Mouse (Mus musculus) embryonic facial prominence, embryonic 13.5 days (tissue): ENCODE data around the gene Gm19426. TPM values are rescaled to one million over a fixed set of nuclear protein-coding genes. Genes with fewer than 3 reads are reported as not detected.
A peak's percentile ranks its signal among the peaks of the same experiment; 100 is the strongest.

Experiments
- ATAC-seq: fragments of 200-750 bp; cut with Nextera tagmentation; 2 replicates; pipeline ENCODE4 v1.8.0; 2017; ENCODE audit warnings: low read depth; ENCODE audit not compliant: insufficient number of reproducible peaks, insufficient read depth, low FRiP score, low TSS enrichment
- H3K27ac ChIP-seq: fragments of 300-500 bp; sonication (generic); 2 replicates; pipeline ENCODE4 v1.5.1; 2015; ENCODE audit warnings: moderate library complexity, mild to moderate bottlenecking, inconsistent platforms
- H3K27me3 ChIP-seq: fragments of 300-500 bp; sonication (generic); 2 replicates; pipeline ENCODE4 v1.6.1; 2015; ENCODE audit warnings: mild to moderate bottlenecking, inconsistent platforms
- H3K36me3 ChIP-seq: fragments of 300-500 bp; sonication (generic); 2 replicates; pipeline ENCODE4 v1.6.1; 2015; ENCODE audit warnings: mild to moderate bottlenecking, inconsistent platforms
- H3K4me1 ChIP-seq: fragments of 300-500 bp; sonication (generic); 2 replicates; pipeline ENCODE4 v1.6.1; 2015; ENCODE audit warnings: inconsistent platforms
- H3K4me2 ChIP-seq: fragments of 300-500 bp; sonication (generic); 2 replicates; pipeline ENCODE4 v1.6.1; 2015; ENCODE audit warnings: moderate library complexity, mild to moderate bottlenecking, inconsistent platforms
- H3K4me3 ChIP-seq: fragments of 300-500 bp; sonication (generic); 2 replicates; pipeline ENCODE4 v1.5.1; 2015; ENCODE audit warnings: mild to moderate bottlenecking, inconsistent platforms
- H3K9ac ChIP-seq: fragments of 300-500 bp; sonication (generic); 2 replicates; pipeline ENCODE4 v1.6.1; 2015; ENCODE audit warnings: mild to moderate bottlenecking, inconsistent platforms
- H3K9me3 ChIP-seq: fragments of 300-500 bp; sonication (generic); 2 replicates; pipeline ENCODE4 v1.6.1; 2016; ENCODE audit warnings: inconsistent platforms
- WGBS: fragments of 180-500 bp; shearing (Covaris S2); methylation state at CpG from one replicate; pipeline ENCODE4 v1.1.7; 2015; ENCODE audit warnings: mixed read lengths; 5-methylcytosine and 5-hydroxymethylcytosine counted together
- polyA plus RNA-seq: library from polyadenylated mRNA; unstranded; fragments of >200 nt; fragmentation: Nextera tagmentation; extraction: Ambion mirVana; gene quantifications from 2 replicates; pipeline ENCODE4 v1.2.1, GENCODE M21; 2015

Gm19426 gene
- polyA plus RNA-seq, 1 experiment from 2014 or later, result 9.6 TPM

DNA sequence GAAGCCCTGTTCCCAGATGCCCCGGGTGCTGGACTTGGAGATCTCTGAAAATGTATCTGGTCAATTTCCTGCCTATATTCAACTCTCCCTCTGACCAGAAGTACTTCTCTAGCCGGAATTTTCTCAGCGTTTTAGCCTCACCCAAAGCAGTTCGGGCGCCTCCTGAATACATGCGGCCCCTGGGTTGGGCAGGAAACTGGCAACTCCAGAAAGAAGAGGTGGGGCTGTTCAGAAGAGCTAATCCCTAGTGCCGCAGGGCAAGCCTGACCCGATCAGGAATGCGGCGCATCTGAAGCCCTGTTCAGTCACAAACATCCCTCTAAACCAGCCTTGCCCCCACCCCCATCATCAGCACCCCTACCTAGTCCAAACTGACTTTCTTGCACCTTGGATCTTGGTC is 671 bp upstream of the Gm19426 start:
- under 1% methylated on average over 10 of the region's 10 CpGs for WGBS

DNA sequence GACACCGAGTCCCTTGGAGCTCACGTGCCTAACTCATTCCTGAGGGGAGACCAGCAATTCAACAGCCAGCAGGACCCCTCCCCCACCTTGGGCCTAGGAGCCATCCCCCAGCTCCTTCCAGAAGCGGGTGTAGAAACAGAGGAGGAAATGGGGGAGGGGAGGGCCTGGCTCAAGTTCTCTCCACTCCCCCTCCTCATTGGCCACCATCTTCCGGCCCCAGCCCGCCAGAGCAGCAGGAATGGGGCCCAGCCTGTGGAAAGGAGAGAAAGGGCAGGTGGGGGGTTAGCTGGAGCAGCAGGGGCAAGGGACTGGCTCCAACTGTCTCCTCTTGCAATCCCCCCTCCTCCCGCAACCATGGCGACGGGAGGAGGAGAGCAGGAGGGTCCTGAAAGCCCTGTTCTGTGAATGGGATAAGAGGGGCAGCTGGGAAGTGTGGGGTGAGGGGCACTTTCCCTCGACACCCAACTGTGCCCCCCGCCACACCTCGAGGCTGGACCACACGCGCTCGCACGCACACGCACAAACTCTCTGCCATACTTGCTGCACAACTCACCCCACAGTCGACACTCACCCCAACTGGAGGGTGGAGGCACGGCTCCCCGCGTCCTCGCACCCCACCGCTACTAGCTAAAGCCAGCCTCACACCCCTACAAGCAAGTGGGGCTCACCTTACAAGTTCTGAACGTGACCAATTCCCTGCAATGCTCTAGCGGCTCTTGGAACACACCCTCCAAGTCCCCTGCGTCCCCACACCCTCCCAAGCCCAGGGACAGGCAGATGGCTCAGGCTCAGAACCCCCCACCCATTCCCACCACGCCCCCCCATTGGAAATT is 788 bp downstream of the Gm19426 start:
- Histone ChIP-seq H3K27ac (peak overlapping the region; percentile 99), H3K4me2 (peak overlapping the region; percentile 92), H3K9me3 (no peaks in the 10 kb centered on the region), H3K27me3 (no peaks in the 10 kb centered on the region), H3K4me3 (peak overlapping the region; percentile 86), H3K4me1 (peaks cover 56% of the 10 kb centered on the region), H3K9ac (peak overlapping the region; percentile 99), H3K36me3 (peaks cover 18% of the 10 kb centered on the region)
- ATAC-seq, result peak; percentile 77
- 0% methylated on average over 26 of the region's 26 CpGs for WGBS

More for the DNA sequence above, 671 bp upstream of the Gm19426 start:
- Histone ChIP-seq H3K27me3 (no peaks in the 10 kb centered on the region), H3K4me2 (peak overlapping the region; percentile 92), H3K4me1 (peaks cover 41% of the 10 kb centered on the region), H3K36me3 (peaks cover 18% of the 10 kb centered on the region), H3K4me3 (peak overlapping the region; percentile 86), H3K9ac (peak overlapping the region; percentile 67), H3K9me3 (no peaks in the 10 kb centered on the region), H3K27ac (peak overlapping the region; percentile 99)
- ATAC-seq, result no peak

- Histone ChIP-seq H3K4me3 (peak overlapping the region; percentile 86), H3K27ac (peak overlapping the region; percentile 99), H3K36me3 (peaks cover 18% of the 10 kb centered on the region), H3K4me1 (peaks cover 63% of the 10 kb centered on the region), H3K9me3 (no peaks in the 10 kb centered on the region), H3K4me2 (peak overlapping the region; percentile 92), H3K27me3 (no peaks in the 10 kb centered on the region), H3K9ac (peak overlapping the region; percentile 99)
- no peak for ATAC-seq
- under 1% methylated on average over 5 of the region's 5 CpGs for WGBS
Observed at GRCm38 (mm10) chr2:84741841-84742450, 1.5 kb downstream of the Gm19426 start.

GRCm38 (mm10) chr2:84740608-84741333 is 2.7 kb downstream of the Gm19426 start:
- ATAC-seq, result no peak
- peak overlapping the region; percentile 92 for H3K4me2 ChIP-seq
- peak overlapping the region; percentile 99; the same call in 1 of the 2 replicates for H3K9ac ChIP-seq
- peaks cover 18% of the 10 kb centered on the region for H3K36me3 ChIP-seq
- 74% methylated on average over 15 of the region's 15 CpGs for WGBS
- H3K9me3 ChIP-seq, result no peaks in the 10 kb centered on the region
- peak overlapping the region; percentile 86 for H3K4me3 ChIP-seq
- H3K27me3 ChIP-seq, result peaks cover 2% of the 10 kb centered on the region; the same call in 1 of the 2 replicates
- H3K4me1 ChIP-seq, result peaks cover 75% of the 10 kb centered on the region
- peak overlapping the region; percentile 99 for H3K27ac ChIP-seq

DNA sequence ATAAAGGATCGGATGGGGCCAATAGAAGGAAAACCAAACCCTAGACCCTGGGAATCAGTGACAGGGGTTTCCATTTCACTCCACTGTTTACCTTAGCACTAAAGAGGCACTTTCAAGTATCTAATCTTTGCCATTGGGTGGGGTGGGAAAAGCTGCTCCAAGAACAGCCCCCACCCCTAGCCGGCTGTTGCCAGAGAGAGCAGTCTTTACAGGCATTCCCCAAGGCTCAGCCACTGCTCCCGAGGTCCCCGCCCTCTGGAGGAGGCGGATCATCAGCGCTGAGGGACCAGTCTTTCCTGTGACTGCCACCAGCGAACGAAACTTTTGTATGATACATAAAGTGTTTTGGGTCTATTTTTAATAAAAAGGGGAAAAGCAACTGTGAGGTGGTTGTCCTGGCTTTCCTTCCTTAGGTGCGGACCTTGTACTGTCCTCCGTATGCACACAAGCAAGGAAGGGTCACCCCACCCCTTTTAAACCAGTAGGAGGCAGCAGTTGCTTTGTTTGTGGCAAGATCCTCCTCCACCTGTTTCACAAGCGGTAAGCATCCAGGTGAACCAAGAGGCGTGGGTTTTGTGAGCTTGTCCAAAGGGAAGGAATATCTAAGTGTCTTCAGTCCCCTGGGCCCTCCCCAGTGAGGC is 5.1 kb downstream of the Gm19426 start:
- Histone ChIP-seq H3K27ac (peak overlapping the region; percentile 71), H3K9me3 (no peaks in the 10 kb centered on the region), H3K4me2 (peak overlapping the region; percentile 75), H3K4me1 (peaks cover 91% of the 10 kb centered on the region), H3K27me3 (peaks cover 2% of the 10 kb centered on the region; the same call in 1 of the 2 replicates), H3K4me3 (peak overlapping the region; percentile 19), H3K9ac (peak overlapping the region; percentile 59; the same call in 1 of the 2 replicates), H3K36me3 (peaks cover 18% of the 10 kb centered on the region)
- under 1% methylated on average over 12 of the region's 12 CpGs for WGBS
- no peak for ATAC-seq

DNA sequence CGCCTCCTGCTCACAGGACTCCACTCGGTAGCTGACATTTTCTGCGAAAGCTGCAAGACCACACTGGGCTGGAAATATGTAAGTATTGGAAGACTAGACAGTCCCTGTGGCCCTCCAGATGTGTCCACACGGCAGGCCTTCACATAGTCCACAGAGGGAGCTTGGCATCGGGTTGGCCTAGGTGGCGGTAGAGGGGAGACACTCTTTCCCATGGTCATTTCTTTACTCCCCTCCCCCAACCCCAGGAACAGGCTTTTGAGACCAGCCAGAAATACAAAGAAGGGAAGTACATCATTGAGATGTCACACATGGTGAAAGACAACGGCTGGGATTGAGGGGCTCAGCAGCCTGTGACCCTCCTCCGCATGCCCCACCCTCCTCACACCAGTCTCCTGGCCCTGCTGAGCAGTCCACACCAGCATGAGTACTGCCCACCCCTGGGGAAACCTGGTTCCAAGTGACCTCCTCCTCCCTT is 6.0 kb downstream of the Gm19426 start:
- Histone ChIP-seq H3K27me3 (peaks cover 2% of the 10 kb centered on the region; the same call in 1 of the 2 replicates), H3K4me3 (0 out of 2 replicates have a peak overlapping the region, but pooled peaks have one; percentile 2), H3K9me3 (no peaks in the 10 kb centered on the region), H3K36me3 (peaks cover 18% of the 10 kb centered on the region), H3K4me2 (peak overlapping the region; percentile 75), H3K9ac (peak overlapping the region; percentile 59; the same call in 1 of the 2 replicates), H3K4me1 (peaks cover 93% of the 10 kb centered on the region), H3K27ac (peak overlapping the region; percentile 71)
- WGBS, result 8% methylated on average over 8 of the region's 8 CpGs
- ATAC-seq, result no peak

GRCm38 (mm10) chr2:84736312-84737161 is 6.9 kb downstream of the Gm19426 start:
- WGBS, result 5% methylated on average over 27 of the region's 27 CpGs
- Histone ChIP-seq H3K27me3 (peaks cover 2% of the 10 kb centered on the region; the same call in 1 of the 2 replicates), H3K27ac (peak overlapping the region; percentile 71; the same call in 1 of the 2 replicates), H3K4me3 (peak overlapping the region; percentile 15), H3K4me1 (peaks cover 83% of the 10 kb centered on the region), H3K9me3 (no peaks in the 10 kb centered on the region), H3K9ac (peak overlapping the region; percentile 59), H3K4me2 (peak overlapping the region; percentile 75), H3K36me3 (peaks cover 15% of the 10 kb centered on the region)
- no peak for ATAC-seq

- Histone ChIP-seq H3K4me2 (peak overlapping the region; percentile 75), H3K27me3 (peaks cover 2% of the 10 kb centered on the region; the same call in 1 of the 2 replicates), H3K9ac (peak overlapping the region; percentile 72), H3K4me1 (peaks cover 72% of the 10 kb centered on the region), H3K36me3 (peaks cover 5% of the 10 kb centered on the region; the same call in 1 of the 2 replicates), H3K4me3 (peak overlapping the region; percentile 50), H3K27ac (peak overlapping the region; percentile 1; the same call in 1 of the 2 replicates), H3K9me3 (no peaks in the 10 kb centered on the region)
- no peak for ATAC-seq
- 18% methylated on average over 7 of the region's 7 CpGs for WGBS
Observed at GRCm38 (mm10) chr2:84735346-84735920, 8.0 kb downstream of the Gm19426 start.

DNA sequence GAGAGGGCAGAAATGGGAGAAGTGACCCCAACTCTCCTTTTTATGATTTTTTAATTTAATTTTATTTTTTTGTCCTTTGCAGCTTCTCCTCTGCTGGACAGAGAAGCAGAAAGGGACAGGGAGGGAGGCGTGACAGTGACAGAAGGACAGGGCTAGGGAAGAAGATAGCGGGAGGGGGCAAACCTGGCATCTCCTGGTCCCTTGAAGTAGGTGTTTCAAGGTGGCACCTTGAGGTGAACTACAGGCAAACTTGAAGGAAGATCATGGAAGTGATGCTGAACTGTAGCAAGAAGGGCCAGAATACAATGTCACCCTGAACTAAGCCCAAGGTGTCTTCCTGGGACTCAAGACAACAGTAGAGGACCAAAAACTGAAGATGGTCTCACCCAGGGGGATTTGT is 8.5 kb downstream of the Gm19426 start:
- Histone ChIP-seq H3K4me1 (peaks cover 67% of the 10 kb centered on the region), H3K4me2 (peak overlapping the region; percentile 75), H3K27me3 (peaks cover 2% of the 10 kb centered on the region; the same call in 1 of the 2 replicates), H3K4me3 (peak overlapping the region; percentile 50), H3K9me3 (no peaks in the 10 kb centered on the region), H3K27ac (no peak overlapping the region), H3K36me3 (0 out of 2 replicates have a peak, but pooled peaks cover under 1% of the 10 kb centered on the region), H3K9ac (peak overlapping the region; percentile 72)
- ATAC-seq, result no peak
- 3% methylated on average over 2 of the region's 2 CpGs for WGBS
